Mouse (Mus musculus): ENCODE data around the gene Ppm1l. TPM values are rescaled to one million over a fixed set of nuclear protein-coding genes. Genes with fewer than 3 reads are reported as not detected.

Gene Ppm1l
- total RNA-seq, 2 experiments from 2014 or later: 56.7 to 57.7 TPM

- no peak for DNase-seq (ENCODE audit: low spot score in 2 of 2)
Observed at GRCm38 (mm10) chr3:69429319-69429718, 112.7 kb downstream of the Ppm1l start.

GRCm38 (mm10) chr3:69433580-69433979 lies 116.9 kb downstream of the Ppm1l start:
- no peak for DNase-seq (ENCODE audit: low spot score in 2 of 2)

DNA sequence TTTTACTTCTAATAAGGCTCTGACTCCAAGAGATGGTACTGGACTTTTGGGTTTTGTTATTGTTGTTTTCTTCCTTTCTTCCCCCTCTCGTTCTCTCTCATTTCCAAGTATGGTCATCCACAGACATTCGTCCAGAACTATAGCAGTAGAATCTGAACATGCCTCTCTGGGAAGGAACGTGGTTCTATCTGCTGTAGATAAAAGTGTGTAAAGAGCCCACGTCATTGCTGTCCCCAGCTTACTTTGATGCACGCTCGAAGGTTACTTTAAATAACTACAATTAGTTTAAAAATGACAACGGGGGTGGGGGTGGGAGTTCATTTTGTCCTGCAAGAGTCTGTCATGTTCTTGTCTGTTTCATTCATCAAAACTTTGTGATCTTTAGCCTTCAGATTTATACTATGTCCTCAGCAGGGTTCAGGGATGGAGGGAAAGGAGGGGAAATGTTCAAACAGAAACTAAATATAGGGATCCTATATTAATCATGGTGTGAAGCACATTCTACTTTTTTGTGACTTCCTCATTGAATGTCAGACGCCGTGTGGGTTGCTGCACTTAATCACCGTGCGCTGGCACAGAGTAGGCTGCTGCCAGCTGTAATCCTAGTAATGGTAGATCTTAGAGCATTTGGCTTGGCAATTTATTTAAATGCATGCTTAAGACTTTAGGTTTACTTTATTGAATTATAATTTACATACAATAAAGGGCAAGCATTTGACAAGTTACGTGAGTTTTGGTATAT lies 122.3 kb downstream of the Ppm1l start:
- DNase-seq (ENCODE audit: low spot score in 2 of 2): no peak

DNA sequence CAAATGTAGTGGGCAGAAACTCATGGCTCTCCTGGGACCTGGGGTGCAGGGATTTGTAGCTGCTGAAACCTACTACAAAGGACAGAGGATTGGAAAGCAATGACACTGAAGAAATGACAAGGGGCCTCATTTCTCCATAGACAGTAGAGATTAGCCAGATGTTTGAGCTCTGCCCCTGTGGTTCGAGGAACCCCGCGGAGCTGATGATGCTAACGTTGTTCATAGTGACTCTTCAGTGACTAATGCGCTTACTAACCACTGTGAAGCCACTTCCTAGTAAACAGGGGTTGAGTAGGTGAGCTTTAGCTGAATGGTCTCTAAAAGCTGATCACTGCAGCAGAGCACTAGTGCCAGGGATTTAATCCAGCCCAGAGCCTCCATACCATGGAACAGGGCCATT lies 124.1 kb downstream of the Ppm1l start:
- DNase-seq (ENCODE audit: low spot score in 2 of 2): no peak

DNA sequence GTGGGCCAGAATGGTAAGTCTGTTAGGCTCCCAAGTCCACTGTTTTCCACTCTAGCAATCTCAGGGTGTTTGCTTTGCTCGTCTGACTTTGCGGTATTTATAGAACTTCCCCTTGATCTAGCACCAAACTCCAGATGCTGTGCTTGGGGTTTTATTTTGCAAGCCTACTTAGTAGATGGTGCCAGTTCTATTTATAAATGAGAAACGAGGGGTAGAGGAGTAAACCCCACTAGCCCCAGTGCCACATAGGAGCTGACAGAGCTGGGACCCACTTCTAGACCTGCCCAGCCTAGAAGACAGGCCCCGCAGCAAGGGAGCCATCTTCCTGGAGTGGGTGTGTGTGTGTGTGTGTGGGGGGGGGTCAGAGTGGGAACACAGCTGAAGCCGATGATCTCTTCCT lies 130.3 kb downstream of the Ppm1l start:
- no peak for DNase-seq (ENCODE audit: low spot score in 2 of 2)

GRCm38 (mm10) chr3:69449041-69449440 lies 132.4 kb downstream of the Ppm1l start:
- DNase-seq (ENCODE audit: low spot score in 2 of 2): no peak

DNA sequence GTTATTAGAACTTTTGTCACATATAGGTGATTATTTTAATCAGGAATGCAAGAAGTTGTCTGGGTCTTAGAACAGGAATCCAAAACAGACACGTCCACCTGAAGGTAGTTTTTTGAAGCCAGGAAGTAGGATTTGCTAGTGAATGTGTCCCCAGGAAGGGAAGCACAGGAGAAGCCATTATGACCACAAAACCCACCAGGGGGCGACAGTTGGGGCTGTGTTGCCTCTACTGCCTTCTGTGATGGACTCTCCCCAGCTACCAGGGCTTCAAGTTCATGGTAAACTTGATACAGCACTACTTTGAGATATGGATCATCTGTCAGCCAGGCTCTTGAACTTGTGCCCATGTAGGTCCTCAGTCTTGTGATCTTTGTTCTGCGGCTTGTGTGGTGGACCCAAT lies 137.7 kb downstream of the Ppm1l start:
- DNase-seq (ENCODE audit: low spot score in 2 of 2): no peak

- DNase-seq (ENCODE audit: low spot score in 2 of 2): no peak
Observed at GRCm38 (mm10) chr3:69456071-69456470, 139.4 kb downstream of the Ppm1l start.

- DNase-seq (ENCODE audit: low spot score in 2 of 2): no peak
Observed at GRCm38 (mm10) chr3:69458756-69459155, 142.1 kb downstream of the Ppm1l start.

- no peak for DNase-seq (ENCODE audit: low spot score in 2 of 2)
Observed at GRCm38 (mm10) chr3:69461956-69462355, 145.3 kb downstream of the Ppm1l start.

- DNase-seq (ENCODE audit: low spot score in 2 of 2): no peak
Observed at GRCm38 (mm10) chr3:69465751-69466150, 149.1 kb downstream of the Ppm1l start.

DNA sequence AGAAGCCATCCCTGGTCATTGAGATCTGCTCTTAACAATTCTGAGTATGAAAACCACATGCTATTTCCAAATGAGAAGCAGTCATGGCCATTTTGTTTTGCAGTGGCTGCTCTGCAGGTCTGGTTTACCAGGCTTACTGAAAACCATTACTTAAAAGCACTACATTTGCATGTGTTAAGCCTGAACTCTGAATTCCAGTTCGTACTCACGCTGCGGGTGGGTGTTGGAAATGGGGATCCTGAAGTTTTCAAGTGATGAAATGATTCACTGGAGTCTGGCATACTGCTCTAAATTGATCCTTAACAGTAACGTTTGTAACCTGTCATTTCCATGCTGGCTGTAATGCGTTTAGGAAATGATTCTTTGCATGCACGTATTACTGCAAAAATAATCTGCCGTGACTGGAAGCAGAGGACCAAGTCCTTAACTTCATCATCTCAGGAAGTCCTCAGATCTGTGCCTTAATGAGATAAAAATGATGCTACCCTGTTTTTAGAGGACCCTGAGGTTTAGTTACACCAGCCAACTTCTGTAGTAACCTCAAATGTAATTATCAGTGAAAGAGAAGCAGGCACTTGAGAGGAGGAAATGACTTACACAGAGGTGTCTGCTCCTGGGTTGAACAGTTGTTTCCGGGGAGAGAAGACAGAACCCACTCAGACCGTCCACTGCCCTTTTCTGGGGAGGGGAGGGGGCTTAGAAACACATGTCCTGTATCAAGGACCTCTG lies 151.8 kb downstream of the Ppm1l start:
- no peak for DNase-seq (ENCODE audit: low spot score in 2 of 2)

DNA sequence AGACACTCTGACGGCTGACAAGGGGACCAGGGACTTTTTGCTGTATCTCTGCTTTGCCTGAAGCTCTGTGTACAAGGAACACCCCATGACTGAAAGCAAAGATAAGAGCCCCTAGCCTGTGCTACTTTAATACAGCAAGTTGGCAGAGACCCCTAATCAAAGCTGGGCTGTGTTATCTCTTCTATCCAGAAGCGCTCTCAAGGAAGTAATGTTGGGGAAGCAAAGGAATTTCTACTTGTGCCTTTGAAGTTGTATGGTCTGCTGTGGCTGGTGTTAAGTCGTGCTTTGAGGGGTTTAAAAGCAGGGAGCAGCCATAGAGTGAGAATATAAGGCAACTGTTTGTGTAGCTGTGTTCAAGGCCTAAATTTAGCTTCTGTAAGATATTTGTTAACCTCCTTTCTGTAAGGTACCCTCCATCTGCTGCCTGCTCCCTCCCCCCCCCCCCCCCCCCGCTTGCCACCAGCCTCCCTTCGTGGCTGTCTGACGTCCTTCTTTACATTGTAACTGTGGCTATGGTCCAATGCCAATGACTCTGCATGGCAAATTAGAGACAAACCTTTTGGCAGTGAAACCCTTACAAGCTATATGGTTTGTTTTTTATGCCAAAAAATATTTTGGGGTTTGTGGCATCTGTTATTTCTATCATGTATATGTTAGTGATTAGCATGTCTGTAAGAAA lies 152.9 kb downstream of the Ppm1l start:
- no peak for DNase-seq (ENCODE audit: low spot score in 2 of 2)

DNA sequence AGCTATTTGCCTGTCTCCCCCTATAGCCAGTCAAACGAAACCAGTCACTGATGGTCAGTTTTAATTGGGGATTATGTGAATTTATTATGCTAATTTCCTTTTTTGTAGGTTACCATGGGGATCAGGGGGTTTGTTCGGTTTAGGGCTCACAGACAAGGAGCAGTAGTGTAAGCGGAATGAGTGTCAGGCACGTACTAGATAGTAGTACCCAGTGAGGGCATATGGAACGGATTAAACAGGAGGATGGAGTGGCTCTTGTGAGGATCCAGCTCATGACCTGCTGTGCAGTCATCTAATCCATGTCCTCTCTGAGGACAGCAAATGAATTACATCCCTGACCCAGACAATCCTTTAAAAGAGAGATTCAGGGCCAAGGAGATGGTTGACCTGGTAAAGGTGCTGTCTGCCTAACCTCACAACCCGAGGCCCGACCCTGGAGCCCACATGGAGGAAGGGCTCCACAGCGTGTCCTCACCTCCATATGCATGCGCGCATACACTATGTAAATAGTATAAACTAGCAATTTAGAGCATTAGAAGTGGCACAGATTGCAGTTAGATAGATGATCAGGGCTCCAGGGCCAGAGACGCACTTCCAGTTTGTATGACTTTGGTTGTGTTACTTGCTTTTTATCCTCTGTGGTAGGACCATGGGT lies 153.6 kb downstream of the Ppm1l start:
- DNase-seq (ENCODE audit: low spot score in 2 of 2): no peak

DNA sequence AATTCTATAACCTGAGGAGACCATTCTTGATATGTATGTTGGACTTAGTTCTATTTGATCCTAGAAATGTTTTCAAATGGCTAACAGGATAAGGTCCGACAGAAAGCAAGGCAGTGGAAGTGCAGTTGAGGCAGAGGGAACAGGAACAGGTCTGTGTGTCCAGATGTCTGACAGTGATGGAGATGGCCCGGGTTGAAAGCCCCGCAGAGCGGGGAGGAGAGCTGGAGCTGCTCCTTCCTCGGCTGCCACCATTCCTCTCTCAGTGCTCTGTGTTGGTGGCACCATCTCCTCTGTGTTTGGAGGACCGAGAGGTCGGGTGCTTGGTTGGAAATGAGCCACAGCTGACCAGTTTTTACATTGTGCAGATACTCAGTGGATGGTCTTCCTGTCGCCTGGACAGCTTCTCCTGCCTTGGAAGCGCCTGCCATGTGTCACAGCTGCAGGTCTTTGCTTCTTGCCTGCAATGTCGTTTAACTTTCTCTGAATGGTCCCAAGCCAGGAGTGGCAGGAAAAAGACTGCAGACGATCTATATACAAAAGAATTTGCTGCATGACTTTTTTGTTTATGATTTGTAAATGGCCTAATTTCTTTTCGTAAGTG lies 159.3 kb downstream of the Ppm1l start:
- no peak for DNase-seq (ENCODE audit: low spot score in 2 of 2)

- peak in 1 of 2 experiments; percentile 42 for DNase-seq (ENCODE audit: low spot score in 2 of 2)
Observed at GRCm38 (mm10) chr3:69479937-69480336, 163.3 kb downstream of the Ppm1l start.

GRCm38 (mm10) chr3:69481835-69482234 lies 165.2 kb downstream of the Ppm1l start:
- peak; percentile 82 to 86 for DNase-seq (ENCODE audit: low spot score in 2 of 2)

GRCm38 (mm10) chr3:69484006-69484574 lies 167.4 kb downstream of the Ppm1l start:
- no peak for DNase-seq (ENCODE audit: low spot score in 2 of 2)

DNA sequence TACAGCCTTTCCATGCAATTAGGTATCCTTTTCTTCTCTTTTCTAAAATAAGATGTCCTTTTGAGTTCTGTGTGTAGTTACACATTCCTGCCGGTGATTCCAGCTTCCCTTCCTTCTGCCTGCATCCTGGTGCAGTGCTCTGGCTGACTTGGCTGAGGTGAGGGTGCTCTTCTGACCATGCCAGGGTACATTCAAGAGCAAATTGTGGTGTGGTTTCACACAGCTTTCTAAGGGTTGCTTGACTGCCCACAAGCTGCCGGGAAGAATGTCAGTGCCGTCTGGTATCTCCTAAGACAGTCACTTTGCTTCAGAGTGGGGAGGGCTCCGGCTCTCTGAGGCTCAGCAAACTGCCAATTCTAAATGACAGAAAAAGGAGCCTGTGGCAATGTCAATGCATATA lies 167.9 kb downstream of the Ppm1l start:
- no peak for DNase-seq (ENCODE audit: low spot score in 2 of 2)

- no peak for DNase-seq (ENCODE audit: low spot score in 2 of 2)
Observed at GRCm38 (mm10) chr3:69485347-69485746, 168.7 kb downstream of the Ppm1l start.

DNA sequence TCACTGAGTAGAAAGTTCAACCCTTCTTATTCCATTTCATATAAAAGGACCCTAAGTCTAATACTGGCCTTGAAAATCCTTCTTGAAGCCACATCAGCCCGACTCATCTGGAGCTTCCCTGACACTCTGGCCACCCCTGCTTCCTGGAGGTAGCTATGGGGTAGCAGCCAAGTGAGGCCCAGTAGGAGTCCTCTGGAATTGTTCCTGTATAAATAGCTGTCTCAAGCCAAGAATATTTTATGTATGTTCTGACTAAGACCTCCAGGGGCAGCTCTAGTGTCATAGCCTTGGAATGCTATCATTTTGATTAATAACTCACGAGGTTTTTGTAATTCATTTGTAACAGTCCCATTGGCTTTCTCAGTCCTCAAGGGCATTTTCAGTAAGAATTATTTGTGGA lies 169.1 kb downstream of the Ppm1l start:
- DNase-seq (ENCODE audit: low spot score in 2 of 2): no peak

All from layer of hippocampus, postnatal 10 days (tissue).